Mouse (Mus musculus) cerebellum, adult 2 months (tissue): ENCODE results near the gene Vill. TPM values are rescaled to one million over a fixed set of nuclear protein-coding genes. Genes with fewer than 3 reads are reported as not detected.

ENCODE experiments used
- DNase-seq, 2 experiments: peaks; one replicate each; pipeline ENCODE4 v3.0.0; 2021
- H3K27ac ChIP-seq: fragments of 200-500 bp; 2 replicates; pipeline ENCODE4 v1.5.1; 2012; ENCODE audit warnings: low read length, control low read depth, inconsistent platforms; ENCODE audit not compliant: insufficient read depth
- H3K27me3 ChIP-seq: fragments of 200-500 bp; 2 replicates; pipeline ENCODE4 v1.6.1; 2012; ENCODE audit warnings: inconsistent platforms, mild to moderate bottlenecking, low read length, moderate library complexity; ENCODE audit not compliant: control insufficient read depth, insufficient read depth
- H3K4me1 ChIP-seq: fragments of 200-500 bp; 2 replicates; pipeline ENCODE4 v1.6.1; 2011; ENCODE audit warnings: low read length; ENCODE audit not compliant: control insufficient read depth, insufficient read depth
- H3K4me3 ChIP-seq: fragments of 200-500 bp; replicated peaks from 2 replicates; pipeline ENCODE3; 2011; ENCODE audit warnings: mild to moderate bottlenecking, low read depth, low read length, control low read depth; ENCODE audit not compliant: insufficient read depth
- CTCF ChIP-seq: fragments of 200-500 bp; IDR thresholded peaks from 2 replicates; pipeline ENCODE4 v1.5.1; 2011; ENCODE audit warnings: low read depth, mild to moderate bottlenecking, control low read depth, low read length, moderate library complexity, borderline replicate concordance; ENCODE audit not compliant: insufficient read depth
- POLR2A ChIP-seq: fragments of 200-500 bp; IDR thresholded peaks from 2 replicates; pipeline ENCODE4 v1.6.1; 2011; ENCODE audit warnings: low read length, control low read depth, borderline replicate concordance; ENCODE audit not compliant: insufficient read depth
- WGBS: fragments of 180-500 bp; shearing (Covaris S2); methylation state at CpG from one replicate; pipeline ENCODE4 v1.1.7; 2018; 5-methylcytosine and 5-hydroxymethylcytosine counted together
- polyA plus RNA-seq: library from polyadenylated mRNA; depleted of rRNA; stranded (reverse); fragments of >200 nt; gene quantifications from 2 replicates; pipeline ENCODE4 v1.2.3, GENCODE M21; 2012

Vill gene
- polyA plus RNA-seq, 1 experiment, result 0.47 TPM

GRCm38 (mm10) chr9:119075685-119076084 is 23.1 kb downstream of the Vill start:
- Histone ChIP-seq H3K4me1 (no peaks in the 10 kb centered on the region; the same call in 1 of the 2 replicates), H3K27ac (no peak overlapping the region), H3K4me3 (no peak overlapping the region), H3K27me3 (no peaks in the 10 kb centered on the region)
- 67% methylated on average over 16 of the region's 16 CpGs for WGBS
- TF ChIP-seq CTCF (no peak), POLR2A (no peak)
- no peak for DNase-seq

- Histone ChIP-seq H3K4me3 (no peak overlapping the region), H3K4me1 (no peaks in the 10 kb centered on the region; the same call in 1 of the 2 replicates), H3K27me3 (no peaks in the 10 kb centered on the region), H3K27ac (no peak overlapping the region)
- TF ChIP-seq CTCF, result no peak
- no peak for TF ChIP-seq POLR2A
- 90% methylated on average over 5 of the region's 5 CpGs for WGBS
- DNase-seq, result no peak
These were observed 27.6 kb downstream of the Vill start for GRCm38 (mm10) chr9:119080040-119080675.

- Histone ChIP-seq H3K27ac (no peak overlapping the region), H3K27me3 (no peaks in the 10 kb centered on the region), H3K4me3 (no peak overlapping the region), H3K4me1 (no peaks in the 10 kb centered on the region; the same call in 1 of the 2 replicates)
- 32% methylated on average over 8 of the region's 8 CpGs for WGBS
- TF ChIP-seq POLR2A (no peak), CTCF (no peak)
- DNase-seq, result no peak
These were observed 29.5 kb downstream of the Vill start for GRCm38 (mm10) chr9:119082039-119082438.

GRCm38 (mm10) chr9:119082656-119083430 is 30.3 kb downstream of the Vill start:
- H3K4me1 ChIP-seq, result no peaks in the 10 kb centered on the region; the same call in 1 of the 2 replicates
- no peak overlapping the region for H3K4me3 ChIP-seq
- TF ChIP-seq POLR2A, result no peak
- no peak for TF ChIP-seq CTCF
- DNase-seq, result no peak
- 78% methylated on average over 7 of the region's 7 CpGs for WGBS
- H3K27me3 ChIP-seq, result no peaks in the 10 kb centered on the region
- no peak overlapping the region for H3K27ac ChIP-seq

- TF ChIP-seq CTCF (no peak), POLR2A (no peak)
- no peak overlapping the region for H3K27ac ChIP-seq
- DNase-seq, result no peak
- H3K4me3 ChIP-seq, result no peak overlapping the region
- WGBS, result 90% methylated on average over 10 of the region's 10 CpGs
- no peaks in the 10 kb centered on the region for H3K27me3 ChIP-seq
- H3K4me1 ChIP-seq, result no peaks in the 10 kb centered on the region; the same call in 1 of the 2 replicates
These were observed 31.4 kb downstream of the Vill start for GRCm38 (mm10) chr9:119083966-119084365.

GRCm38 (mm10) chr9:119086451-119086850 is 33.9 kb downstream of the Vill start:
- H3K4me3 ChIP-seq, result no peak overlapping the region
- no peak overlapping the region for H3K27ac ChIP-seq
- DNase-seq, result no peak
- H3K4me1 ChIP-seq, result peaks cover 1% of the 10 kb centered on the region; the same call in 1 of the 2 replicates
- 28% methylated on average over 1 of the region's 1 CpGs for WGBS
- TF ChIP-seq CTCF (no peak), POLR2A (no peak)
- H3K27me3 ChIP-seq, result no peaks in the 10 kb centered on the region

GRCm38 (mm10) chr9:119087309-119087708 is 34.7 kb downstream of the Vill start:
- no peak for TF ChIP-seq POLR2A
- no peak for TF ChIP-seq CTCF
- H3K27ac ChIP-seq, result no peak overlapping the region
- H3K4me3 ChIP-seq, result no peak overlapping the region
- H3K27me3 ChIP-seq, result no peaks in the 10 kb centered on the region
- DNase-seq, result no peak
- H3K4me1 ChIP-seq, result peaks cover 4% of the 10 kb centered on the region; the same call in 1 of the 2 replicates
- WGBS, result 94% methylated on average over 5 of the region's 5 CpGs
